Mouse (Mus musculus): Measurements from ENCODE around the gene Gm5148. TPM values are rescaled to one million over a fixed set of nuclear protein-coding genes. Genes with fewer than 3 reads are reported as not detected.

Gene Gm5148
- total and polyA plus RNA-seq, 2 experiments: 0.09 to 0.94 TPM

DNA sequence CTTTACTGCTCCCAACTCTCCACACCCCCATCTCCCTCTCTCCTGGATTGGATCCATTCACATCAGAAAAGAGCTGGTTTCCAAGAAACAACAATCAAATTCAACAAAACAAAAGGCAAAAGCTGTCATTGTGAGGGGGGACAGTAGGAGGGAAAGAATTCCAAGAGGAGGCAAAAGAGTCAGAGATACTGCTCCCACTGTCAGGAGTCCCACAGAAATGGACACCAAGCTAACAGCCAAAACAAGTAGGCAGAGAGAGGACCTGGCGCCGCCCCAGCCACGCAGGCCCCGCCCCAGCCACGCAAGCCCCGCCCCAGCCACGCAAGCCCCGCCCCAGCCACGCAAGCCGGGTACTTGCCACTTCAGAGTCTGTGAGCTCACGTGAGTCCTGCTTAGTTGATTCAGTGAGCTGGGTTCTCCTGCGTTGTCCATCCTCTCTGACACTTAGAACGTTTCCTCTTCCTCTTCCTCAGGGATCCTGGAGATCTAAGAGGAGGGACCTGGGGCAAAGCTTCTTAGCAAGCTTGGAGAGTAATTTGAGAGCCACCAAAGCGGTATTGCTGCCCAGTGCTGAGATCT, 19.5 kb downstream of the Gm5148 start:
- no peaks in the 10 kb centered on the region for H3K79me2 ChIP-seq (ENCODE audit: control insufficient read depth, insufficient read depth, low read length)
- no peaks in the 10 kb centered on the region for H3K27me3 ChIP-seq (ENCODE audit: control insufficient read depth, insufficient read depth, low read length)
- no peak for TF ChIP-seq CTCF (IDR thresholded peaks at IDR 0.05; ENCODE audit: low read depth, low read length)
- WGBS: 47% methylated on average over 14 of the region's 14 CpGs
- H3K9ac ChIP-seq (ENCODE audit: low read depth, low read length): no peak overlapping the region
- no peak overlapping the region for H3K4me3 ChIP-seq (ENCODE audit: insufficient read depth, low read depth, low read length)
- no peak overlapping the region for H3K27ac ChIP-seq (replicated peaks; ENCODE audit: insufficient read depth, low read depth, low read length)
- H3K4me1 ChIP-seq (ENCODE audit: control insufficient read depth, insufficient read depth, low read length): no peaks in the 10 kb centered on the region
- no peak for DNase-seq (ENCODE audit: extremely low read depth, low read depth, low spot score)
- H3K36me3 ChIP-seq (ENCODE audit: control insufficient read depth, insufficient read depth, low read length): no peaks in the 10 kb centered on the region

GRCm38 (mm10) chr3:37703066-37703465, 21.2 kb downstream of the Gm5148 start:
- WGBS: 92% methylated on average over 6 of the region's 6 CpGs

GRCm38 (mm10) chr3:37693552-37693951, 30.7 kb downstream of the Gm5148 start:
- DNase-seq (ENCODE audit: extremely low read depth, low read depth, low spot score): no peak
- no peak for TF ChIP-seq CTCF (IDR thresholded peaks at IDR 0.05; ENCODE audit: low read depth, low read length)
- no peak for TF ChIP-seq POLR2A (IDR thresholded peaks at IDR 0.05; ENCODE audit: extremely low read depth, insufficient read depth, low read length)
- Histone ChIP-seq H3K4me3 (ENCODE audit: insufficient read depth, low read depth, low read length) (no peak overlapping the region), H3K36me3 (ENCODE audit: control insufficient read depth, insufficient read depth, low read length) (no peaks in the 10 kb centered on the region), H3K27me3 (ENCODE audit: control insufficient read depth, insufficient read depth, low read length) (no peaks in the 10 kb centered on the region), H3K27ac (replicated peaks; ENCODE audit: insufficient read depth, low read depth, low read length) (no peak overlapping the region), H3K4me1 (ENCODE audit: control insufficient read depth, insufficient read depth, low read length) (no peaks in the 10 kb centered on the region), H3K9ac (ENCODE audit: low read depth, low read length) (no peak overlapping the region), H3K79me2 (ENCODE audit: control insufficient read depth, insufficient read depth, low read length) (no peaks in the 10 kb centered on the region)
- 78% methylated on average over 8 of the region's 8 CpGs for WGBS

More at GRCm38 (mm10) chr3:37703066-37703465, 21.2 kb downstream of the Gm5148 start:
- Histone ChIP-seq H3K9ac (ENCODE audit: low read depth, low read length) (no peak overlapping the region), H3K27me3 (ENCODE audit: control insufficient read depth, insufficient read depth, low read length) (no peaks in the 10 kb centered on the region), H3K79me2 (ENCODE audit: control insufficient read depth, insufficient read depth, low read length) (no peaks in the 10 kb centered on the region), H3K27ac (replicated peaks; ENCODE audit: insufficient read depth, low read depth, low read length) (no peak overlapping the region), H3K4me1 (ENCODE audit: control insufficient read depth, insufficient read depth, low read length) (no peaks in the 10 kb centered on the region), H3K36me3 (ENCODE audit: control insufficient read depth, insufficient read depth, low read length) (no peaks in the 10 kb centered on the region), H3K4me3 (ENCODE audit: insufficient read depth, low read depth, low read length) (no peak overlapping the region)
- no peak for TF ChIP-seq POLR2A (IDR thresholded peaks at IDR 0.05; ENCODE audit: extremely low read depth, insufficient read depth, low read length)
- no peak for TF ChIP-seq CTCF (IDR thresholded peaks at IDR 0.05; ENCODE audit: low read depth, low read length)
- no peak for DNase-seq (ENCODE audit: extremely low read depth, low read depth, low spot score)

DNA sequence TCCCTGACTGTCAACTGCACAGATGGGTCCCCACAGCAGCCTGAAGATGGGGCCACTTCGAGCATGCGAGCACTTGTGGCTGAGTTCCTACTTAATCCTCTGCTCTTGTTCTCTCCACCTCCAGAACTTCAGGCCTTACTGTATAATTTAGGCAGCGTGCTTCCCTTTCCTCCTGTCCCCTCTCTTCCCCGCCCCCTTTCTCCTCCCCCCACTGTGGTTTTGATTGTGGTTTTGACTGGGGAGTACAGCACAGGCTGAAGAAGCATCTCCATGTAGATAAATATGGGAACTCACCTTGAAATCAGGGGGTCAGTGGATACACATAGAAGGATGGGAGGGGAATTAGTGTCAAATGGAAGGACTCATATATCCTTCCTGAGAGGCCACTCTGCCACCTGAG, 31.3 kb downstream of the Gm5148 start:
- WGBS: 88% methylated on average over 4 of the region's 4 CpGs
- H3K79me2 ChIP-seq (ENCODE audit: control insufficient read depth, insufficient read depth, low read length): no peaks in the 10 kb centered on the region
- H3K4me3 ChIP-seq (ENCODE audit: insufficient read depth, low read depth, low read length): no peak overlapping the region
- TF ChIP-seq POLR2A (IDR thresholded peaks at IDR 0.05; ENCODE audit: extremely low read depth, insufficient read depth, low read length) (no peak), CTCF (IDR thresholded peaks at IDR 0.05; ENCODE audit: low read depth, low read length) (no peak)
- H3K9ac ChIP-seq (ENCODE audit: low read depth, low read length): no peak overlapping the region
- no peaks in the 10 kb centered on the region for H3K36me3 ChIP-seq (ENCODE audit: control insufficient read depth, insufficient read depth, low read length)
- H3K27ac ChIP-seq (replicated peaks; ENCODE audit: insufficient read depth, low read depth, low read length): no peak overlapping the region
- H3K27me3 ChIP-seq (ENCODE audit: control insufficient read depth, insufficient read depth, low read length): no peaks in the 10 kb centered on the region
- DNase-seq (ENCODE audit: extremely low read depth, low read depth, low spot score): no peak
- no peaks in the 10 kb centered on the region for H3K4me1 ChIP-seq (ENCODE audit: control insufficient read depth, insufficient read depth, low read length)

- no peaks in the 10 kb centered on the region for H3K79me2 ChIP-seq (ENCODE audit: control insufficient read depth, insufficient read depth, low read length)
- no peak overlapping the region for H3K4me3 ChIP-seq (ENCODE audit: insufficient read depth, low read depth, low read length)
- no peaks in the 10 kb centered on the region for H3K27me3 ChIP-seq (ENCODE audit: control insufficient read depth, insufficient read depth, low read length)
- H3K27ac ChIP-seq (replicated peaks; ENCODE audit: insufficient read depth, low read depth, low read length): no peak overlapping the region
- no peak for TF ChIP-seq CTCF (IDR thresholded peaks at IDR 0.05; ENCODE audit: low read depth, low read length)
- no peak for TF ChIP-seq POLR2A (IDR thresholded peaks at IDR 0.05; ENCODE audit: extremely low read depth, insufficient read depth, low read length)
- WGBS: 15% methylated on average over 28 of the region's 28 CpGs
- peaks cover 8% of the 10 kb centered on the region for H3K4me1 ChIP-seq (ENCODE audit: control insufficient read depth, insufficient read depth, low read length)
- no peaks in the 10 kb centered on the region for H3K36me3 ChIP-seq (ENCODE audit: control insufficient read depth, insufficient read depth, low read length)
- no peak overlapping the region for H3K9ac ChIP-seq (ENCODE audit: low read depth, low read length)
- peak; percentile 68 for DNase-seq (ENCODE audit: extremely low read depth, low read depth, low spot score)
Measured at GRCm38 (mm10) chr3:37687158-37687980, 36.9 kb downstream of the Gm5148 start.

DNA sequence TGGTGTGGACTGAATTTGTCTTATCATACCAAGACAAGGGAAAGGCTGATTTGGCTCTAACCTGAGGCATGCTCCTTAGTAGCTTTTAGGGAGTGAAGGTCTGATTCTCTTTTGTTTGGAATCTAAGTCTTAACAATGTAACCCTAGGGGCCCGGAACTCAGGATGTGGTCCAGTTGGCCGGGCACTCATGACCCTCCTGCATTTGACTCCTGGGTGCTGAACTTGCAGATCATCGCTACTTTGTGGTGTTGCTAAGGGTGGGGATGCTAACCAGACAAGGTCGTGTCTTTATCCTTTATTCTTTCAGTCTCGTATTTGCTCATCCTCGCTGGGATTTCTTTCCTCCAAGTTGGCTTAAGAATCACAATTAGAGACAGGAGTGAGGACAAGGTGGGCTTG, 37.5 kb downstream of the Gm5148 start:
- H3K9ac ChIP-seq (ENCODE audit: low read depth, low read length): no peak overlapping the region
- no peaks in the 10 kb centered on the region for H3K36me3 ChIP-seq (ENCODE audit: control insufficient read depth, insufficient read depth, low read length)
- no peak for DNase-seq (ENCODE audit: extremely low read depth, low read depth, low spot score)
- WGBS: 16% methylated on average over 6 of the region's 6 CpGs
- H3K27me3 ChIP-seq (ENCODE audit: control insufficient read depth, insufficient read depth, low read length): no peaks in the 10 kb centered on the region
- H3K27ac ChIP-seq (replicated peaks; ENCODE audit: insufficient read depth, low read depth, low read length): no peak overlapping the region
- peaks cover 8% of the 10 kb centered on the region for H3K4me1 ChIP-seq (ENCODE audit: control insufficient read depth, insufficient read depth, low read length)
- H3K4me3 ChIP-seq (ENCODE audit: insufficient read depth, low read depth, low read length): no peak overlapping the region
- H3K79me2 ChIP-seq (ENCODE audit: control insufficient read depth, insufficient read depth, low read length): no peaks in the 10 kb centered on the region
- TF ChIP-seq CTCF (IDR thresholded peaks at IDR 0.05; ENCODE audit: low read depth, low read length): no peak
- TF ChIP-seq POLR2A (IDR thresholded peaks at IDR 0.05; ENCODE audit: extremely low read depth, insufficient read depth, low read length): no peak

Measured in liver, adult 2 months (tissue).